Mouse (Mus musculus) MEL-GATA-1-ER (cell line): ENCODE data around the gene Vegfb.
A peak's percentile ranks its signal among the peaks of the same experiment; 100 is the strongest.

Experiments
- DNase-seq: peaks from one replicate; pipeline ENCODE4 v3.0.0-alpha.2; 2012; ENCODE audit warnings: low read depth; ENCODE audit errors: extremely low read depth

Vegfb gene

GRCm38 (mm10) chr19:6972247-6972917 is 15.1 kb downstream of the Vegfb start:
- no peak for DNase-seq

GRCm38 (mm10) chr19:6971644-6972043 is 15.8 kb downstream of the Vegfb start:
- DNase-seq, result no peak

- DNase-seq, result no peak
Measured at GRCm38 (mm10) chr19:6970460-6971085, 16.9 kb downstream of the Vegfb start.

GRCm38 (mm10) chr19:6969665-6970381 is 17.6 kb downstream of the Vegfb start:
- DNase-seq, result no peak

GRCm38 (mm10) chr19:6969291-6969664 is 18.2 kb downstream of the Vegfb start:
- no peak for DNase-seq

GRCm38 (mm10) chr19:6968491-6969271 is 18.8 kb downstream of the Vegfb start:
- no peak for DNase-seq

GRCm38 (mm10) chr19:6956461-6956860 is 31.0 kb downstream of the Vegfb start:
- no peak for DNase-seq

- no peak for DNase-seq
Measured at GRCm38 (mm10) chr19:6955424-6955823, 32.0 kb downstream of the Vegfb start.

GRCm38 (mm10) chr19:6954046-6954445 is 33.4 kb downstream of the Vegfb start:
- DNase-seq, result no peak

GRCm38 (mm10) chr19:6952712-6953037 is 34.8 kb downstream of the Vegfb start:
- no peak for DNase-seq

- no peak for DNase-seq
Measured at GRCm38 (mm10) chr19:6951994-6952711, 35.3 kb downstream of the Vegfb start.

GRCm38 (mm10) chr19:6951381-6951968 is 36.0 kb downstream of the Vegfb start:
- DNase-seq, result peak; percentile 86

GRCm38 (mm10) chr19:6950613-6951153 is 36.8 kb downstream of the Vegfb start:
- DNase-seq, result no peak

GRCm38 (mm10) chr19:6949951-6950350 is 37.5 kb downstream of the Vegfb start:
- no peak for DNase-seq

GRCm38 (mm10) chr19:6949532-6949931 is 37.9 kb downstream of the Vegfb start:
- DNase-seq, result no peak

GRCm38 (mm10) chr19:6948186-6948585 is 39.3 kb downstream of the Vegfb start:
- DNase-seq, result no peak

GRCm38 (mm10) chr19:6947742-6948141 is 39.7 kb downstream of the Vegfb start:
- DNase-seq, result no peak

- no peak for DNase-seq
Measured at GRCm38 (mm10) chr19:6943709-6944108, 43.7 kb downstream of the Vegfb start.

GRCm38 (mm10) chr19:6942764-6943163 is 44.7 kb downstream of the Vegfb start:
- DNase-seq, result no peak

GRCm38 (mm10) chr19:6942249-6942691 is 45.2 kb downstream of the Vegfb start, which contains the start of gene Gpr137:
TSS of gene Gpr137 (minus strand) at chr19:6942480.
- peak; percentile 84 for DNase-seq
